Mouse (Mus musculus): ENCODE data around the gene Ercc4. TPM values are rescaled to one million over a fixed set of nuclear protein-coding genes. Genes with fewer than 3 reads are reported as not detected.
"Not testable (repeated sequence)": the region's sequence is repeated elsewhere in the genome, so short reads cannot be mapped to it uniquely, and the experiment has no call there.

Gene Ercc4
- 10 to 100 TPM; 23.3 to 27.6 TPM for total RNA-seq (2021)

DNA sequence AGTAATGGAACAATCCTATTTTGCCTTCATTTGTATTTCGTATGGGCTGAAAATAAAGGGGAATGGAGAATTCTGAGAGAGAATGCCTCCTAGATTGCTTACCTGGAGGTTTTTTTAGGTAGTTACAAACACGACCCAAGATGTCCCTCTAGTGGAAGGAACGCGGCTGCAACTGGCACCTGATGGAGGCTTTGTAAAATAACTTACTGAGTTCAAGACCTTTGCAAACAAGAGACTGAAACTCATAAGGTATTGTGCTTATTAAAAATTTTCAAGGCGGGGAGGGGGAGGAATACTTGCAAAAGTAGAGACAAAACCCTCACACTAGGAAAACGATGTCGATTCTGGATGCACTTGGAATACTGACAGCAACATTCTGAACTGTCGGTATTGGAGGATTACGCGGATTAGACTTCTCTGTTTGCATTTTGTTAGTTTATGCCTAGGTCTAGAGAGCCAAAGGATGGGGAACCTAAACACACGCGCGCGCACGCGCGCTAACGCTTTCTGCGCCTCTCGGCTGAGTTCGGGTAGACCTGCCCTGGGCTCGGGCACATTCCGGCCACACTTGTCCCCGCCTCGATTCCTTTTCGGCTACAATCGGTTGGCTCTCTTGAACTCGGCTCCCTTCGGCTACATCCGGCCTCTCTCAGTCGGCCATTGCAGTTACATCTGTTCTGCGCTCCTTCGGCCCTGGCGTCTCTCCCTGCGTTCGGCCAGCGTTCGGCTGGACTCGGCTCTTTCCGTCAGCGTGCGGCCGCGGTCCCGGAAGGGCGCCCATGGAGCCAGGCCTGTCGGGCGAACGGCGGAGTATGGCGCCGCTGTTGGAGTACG, at the start of gene Ercc4:
Gene Ercc4 (plus strand): TSS at position 529 of the 834 bp plus-strand sequence.
- peak; percentile 95 to 97 for DNase-seq (ENCODE audit: extremely low spot score in 1 of 2, low spot score in 2 of 2)

DNA sequence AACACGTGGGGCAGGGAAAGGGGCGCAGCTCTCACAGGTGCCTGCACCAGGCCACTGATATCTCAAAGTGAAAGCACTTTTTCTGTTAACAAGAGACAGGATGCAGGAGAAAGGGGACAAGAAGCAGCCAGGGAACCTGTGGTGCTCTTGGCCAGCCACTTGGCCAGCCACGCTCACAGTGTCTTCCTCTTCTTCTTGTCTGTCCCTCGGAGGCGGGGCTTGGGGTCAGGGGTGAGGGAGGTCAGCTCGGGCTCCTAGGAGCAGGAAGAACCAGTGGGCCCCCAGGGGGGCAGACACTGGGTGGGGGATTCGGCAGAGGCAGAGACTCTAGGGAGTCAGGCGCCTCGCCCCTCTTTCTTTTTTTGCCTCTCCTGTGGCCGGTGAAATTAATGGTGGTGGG, 48.4 kb upstream of the Ercc4 start:
- DNase-seq (ENCODE audit: extremely low spot score in 1 of 2, low spot score in 2 of 2) = peak in 1 of 2 experiments; percentile 35
- intact Hi-C loops (cut with DNase I) = no loop called here

More for the DNA sequence above, at the start of gene Ercc4:
- intact Hi-C loops (cut with DNase I) = loop anchor here (10.0 kb wide), 1 partner anchor 1125 kb away; the partner anchor contains the start of gene Shisa9

DNA sequence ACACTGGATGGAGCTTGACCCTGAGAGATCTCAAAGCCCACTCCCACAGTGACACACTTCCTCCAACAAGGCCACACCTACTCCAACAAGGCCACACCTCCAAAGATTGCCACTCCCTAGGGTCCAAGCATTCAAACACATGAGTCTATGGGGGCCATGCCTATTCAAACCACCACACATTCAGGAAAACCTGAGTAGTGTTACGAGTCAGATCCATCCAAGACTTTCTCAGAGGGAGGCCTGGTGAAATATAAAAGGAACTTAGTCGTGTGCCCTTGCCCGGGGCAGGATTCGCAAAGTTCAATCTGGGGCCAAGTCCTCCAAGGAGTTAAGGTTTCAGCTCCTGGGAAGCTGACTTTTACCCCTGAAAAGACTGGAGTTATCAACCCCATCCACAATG, 35.3 kb upstream of the Ercc4 start:
- intact Hi-C loops (cut with DNase I) = no loop called here

DNA sequence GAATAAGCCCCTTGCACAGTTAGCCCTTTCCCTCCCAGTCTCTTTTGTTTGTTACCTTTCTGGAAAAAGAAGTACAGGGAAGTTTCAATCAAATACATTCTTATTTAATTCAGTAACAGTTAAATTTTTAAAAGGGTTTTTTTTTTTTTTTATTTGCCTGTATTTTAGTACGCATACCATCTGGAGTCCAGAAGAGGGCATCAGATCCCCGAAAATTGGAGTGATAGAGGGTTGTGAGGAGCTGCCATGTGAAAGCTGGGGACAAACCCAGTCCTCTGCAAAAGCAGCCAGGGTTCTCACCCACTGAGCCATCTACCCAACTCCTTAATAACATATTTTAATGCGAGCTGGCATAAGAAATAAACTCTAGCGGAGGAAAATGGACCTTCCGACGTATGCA, 29.3 kb upstream of the Ercc4 start:
- intact Hi-C loops (cut with DNase I) = no loop called here
- DNase-seq (ENCODE audit: extremely low spot score in 1 of 2, low spot score in 2 of 2) = no peak

More for the DNA sequence above, 35.3 kb upstream of the Ercc4 start:
- no peak for DNase-seq (ENCODE audit: extremely low spot score in 1 of 2, low spot score in 2 of 2)

DNA sequence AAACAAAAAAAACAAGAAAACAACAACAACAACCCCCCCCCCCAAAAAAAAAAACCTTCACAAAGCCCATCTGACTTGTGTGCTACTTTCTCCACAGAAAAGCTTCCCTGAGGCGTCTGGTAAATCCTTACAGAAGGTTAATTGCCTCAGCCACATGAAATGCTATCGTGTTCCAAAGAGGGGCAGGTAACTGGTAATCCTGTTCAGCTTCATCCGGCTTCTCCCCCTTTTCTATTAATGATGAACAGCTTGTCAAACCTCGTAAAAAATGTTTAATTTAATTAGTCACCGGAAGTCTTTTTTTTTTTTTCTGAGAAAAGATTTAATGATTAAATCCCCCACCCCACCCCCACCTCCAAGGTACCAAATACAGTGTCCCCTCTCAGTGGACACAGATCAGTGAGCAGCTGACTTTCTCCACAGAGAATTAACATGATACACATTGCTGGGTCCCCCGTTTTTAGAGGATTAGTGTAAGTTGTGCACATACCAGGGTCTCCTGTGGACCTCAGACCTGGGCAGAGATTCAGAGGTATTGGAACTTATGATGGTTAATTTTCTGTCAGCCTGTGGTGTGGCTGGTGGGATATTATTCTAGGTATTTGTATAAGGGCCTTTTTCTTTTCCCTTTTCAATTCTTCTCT, 26.2 kb upstream of the Ercc4 start:
- no peak for DNase-seq (ENCODE audit: extremely low spot score in 1 of 2, low spot score in 2 of 2)
- intact Hi-C loops (cut with DNase I) = no loop called here

DNA sequence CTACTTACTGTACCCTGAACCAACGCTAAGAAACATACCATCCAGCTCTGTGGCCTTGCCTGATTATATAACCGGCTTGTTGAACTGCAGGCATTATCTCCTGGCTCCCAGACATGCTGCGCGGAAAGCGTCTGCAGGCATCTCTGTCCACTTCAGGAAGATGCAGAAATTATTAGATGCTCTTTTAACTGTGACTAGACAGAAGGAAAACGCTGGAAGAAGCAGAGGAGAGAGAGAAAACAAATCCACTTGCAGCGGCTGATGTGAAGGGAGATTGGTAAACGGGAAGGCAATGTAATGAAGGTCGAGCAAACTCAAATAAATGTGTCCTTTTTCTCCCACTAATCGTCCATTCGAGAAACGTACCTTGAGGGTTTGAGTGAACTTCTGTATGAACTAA, 1.1 kb upstream of the Ercc4 start:
- intact Hi-C loops (cut with DNase I) = loop anchor here (10.0 kb wide), 1 partner anchor 1124 kb away; the partner anchor contains the start of gene Shisa9
- DNase-seq (ENCODE audit: extremely low spot score in 1 of 2, low spot score in 2 of 2) = peak in 1 of 2 experiments; percentile 9

DNA sequence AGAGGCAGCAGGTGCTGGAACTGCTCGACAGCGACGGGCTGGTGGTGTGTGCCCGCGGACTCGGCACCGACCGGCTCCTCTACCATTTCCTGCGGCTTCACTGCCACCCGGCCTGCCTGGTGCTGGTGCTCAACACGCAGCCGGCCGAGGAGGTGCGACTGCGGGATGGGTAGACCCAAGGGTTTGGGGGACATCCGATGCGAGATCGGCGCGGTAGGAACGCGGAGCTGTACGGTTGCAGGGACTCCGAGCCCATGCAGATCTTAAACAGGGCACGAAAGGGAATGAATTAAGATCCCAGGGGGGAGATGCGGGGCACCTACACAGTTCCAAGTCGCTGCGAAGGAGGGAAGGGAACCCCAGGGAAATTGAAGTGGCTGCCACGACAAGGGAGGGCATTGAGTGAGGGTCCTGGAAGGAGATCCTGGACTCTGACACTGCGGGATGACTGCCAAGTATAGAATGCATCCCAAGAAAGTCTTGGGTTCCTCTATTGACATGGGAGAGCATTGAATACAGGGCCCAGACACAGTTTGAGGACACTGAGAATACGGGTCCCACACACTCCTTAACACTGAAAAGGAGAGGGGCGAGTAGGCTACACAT, 609 bp downstream of the Ercc4 start:
- no peak for DNase-seq (ENCODE audit: extremely low spot score in 1 of 2, low spot score in 2 of 2)
- intact Hi-C loops (cut with DNase I) = loop anchor here (10.0 kb wide), 1 partner anchor 1125 kb away; the partner anchor contains the start of gene Shisa9

DNA sequence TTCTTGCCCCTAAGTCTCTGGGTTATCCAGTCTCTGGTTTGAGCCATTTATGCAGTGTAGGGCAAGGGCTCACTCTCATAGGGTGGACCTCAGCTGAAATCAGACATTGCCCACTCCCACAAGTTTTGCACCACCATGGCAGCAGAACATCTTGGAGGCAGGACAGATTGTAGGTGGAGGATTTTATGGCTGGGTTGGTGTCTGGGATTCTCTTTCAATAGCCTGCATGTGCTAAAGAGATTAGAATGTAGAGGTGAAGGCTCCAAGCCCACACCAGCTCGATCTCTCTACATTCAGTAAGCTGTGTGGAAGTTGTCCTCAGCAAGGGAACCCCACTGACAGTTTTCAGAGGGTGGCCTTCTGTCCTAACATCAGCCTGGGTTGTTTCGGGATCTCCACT, 5.3 kb downstream of the Ercc4 start:
- no peak for DNase-seq (ENCODE audit: extremely low spot score in 1 of 2, low spot score in 2 of 2)
- intact Hi-C loops (cut with DNase I) = no loop called here

DNA sequence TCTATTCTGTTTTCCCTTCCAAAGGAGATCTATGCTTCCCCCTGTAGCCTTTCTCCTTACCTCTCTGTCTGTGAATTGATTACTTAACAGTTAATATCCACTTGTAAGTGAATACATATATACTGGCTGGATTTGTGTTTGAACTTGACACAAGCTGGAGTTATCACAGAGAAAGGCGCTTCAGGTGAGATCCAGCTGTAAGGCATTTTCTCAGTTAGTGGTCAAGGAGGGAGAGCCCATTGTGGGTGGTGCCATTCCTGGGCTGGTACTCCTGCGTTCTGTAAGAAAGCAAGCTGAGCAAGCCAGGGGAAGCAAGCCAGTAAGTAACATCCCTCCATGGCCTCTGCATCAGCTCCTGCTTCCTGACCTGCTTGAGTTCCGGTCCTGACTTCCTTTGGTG, 6.0 kb downstream of the Ercc4 start:
- DNase-seq (ENCODE audit: extremely low spot score in 1 of 2, low spot score in 2 of 2); intact Hi-C loops (cut with DNase I): not testable (repeated sequence)

DNA sequence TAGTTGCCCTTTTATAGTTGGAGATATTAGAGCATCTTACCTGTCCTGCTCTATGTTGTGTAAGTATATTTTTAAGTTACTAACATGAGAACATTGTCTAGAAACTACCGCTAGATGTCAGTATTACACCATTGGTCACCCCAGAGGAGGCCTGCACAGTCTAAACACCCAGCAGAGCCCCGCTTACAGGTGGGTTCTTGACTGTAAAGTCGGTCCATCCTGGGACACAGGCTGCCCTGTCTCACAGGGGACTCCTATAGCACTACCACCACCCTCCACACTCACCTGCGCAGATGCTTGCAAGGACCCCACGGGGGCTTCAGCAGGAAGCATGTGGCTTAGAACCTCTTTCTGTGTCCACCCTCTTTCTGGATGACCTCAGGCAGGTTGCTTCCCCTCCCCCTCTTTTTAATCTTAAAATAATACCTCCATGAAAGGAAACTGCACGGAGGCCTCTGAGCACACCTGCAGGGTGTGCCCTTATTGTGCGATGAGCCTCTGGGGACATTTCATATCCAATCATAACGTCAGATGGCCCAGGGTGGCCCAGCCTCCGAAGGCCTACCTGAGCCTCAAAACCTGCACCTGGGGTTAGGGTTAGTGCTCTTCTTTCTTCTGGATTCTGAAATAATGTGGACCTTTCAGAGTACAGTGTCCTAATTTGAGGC, 7.9 kb downstream of the Ercc4 start:
- peak; percentile 41 to 59 for DNase-seq (ENCODE audit: extremely low spot score in 1 of 2, low spot score in 2 of 2)
- intact Hi-C loops (cut with DNase I) = no loop called here

DNA sequence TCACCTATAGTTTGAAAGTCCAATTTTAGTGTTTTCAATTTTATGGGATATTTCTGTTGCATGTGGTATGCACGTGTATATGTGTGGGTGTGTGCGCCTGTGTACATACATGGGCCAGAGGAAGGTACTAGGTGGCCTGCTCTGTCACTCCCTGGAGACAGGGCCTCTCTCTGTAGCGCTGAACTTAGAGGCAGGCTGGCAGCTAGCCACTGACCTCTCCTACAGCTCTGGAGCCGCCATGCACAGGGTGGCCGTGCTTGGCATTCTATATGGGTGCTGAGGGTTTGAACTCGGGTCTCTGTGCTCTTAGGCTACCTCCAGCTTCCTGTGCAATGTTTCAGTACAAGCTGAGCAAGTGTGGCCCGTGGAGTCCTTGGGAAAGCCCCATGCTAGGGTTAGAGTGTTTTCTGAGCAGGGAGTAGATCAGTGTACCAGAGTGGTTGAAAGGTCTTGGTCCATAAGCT, 8.5 kb downstream of the Ercc4 start:
- DNase-seq (ENCODE audit: extremely low spot score in 1 of 2, low spot score in 2 of 2) = no peak
- intact Hi-C loops (cut with DNase I) = no loop called here

DNA sequence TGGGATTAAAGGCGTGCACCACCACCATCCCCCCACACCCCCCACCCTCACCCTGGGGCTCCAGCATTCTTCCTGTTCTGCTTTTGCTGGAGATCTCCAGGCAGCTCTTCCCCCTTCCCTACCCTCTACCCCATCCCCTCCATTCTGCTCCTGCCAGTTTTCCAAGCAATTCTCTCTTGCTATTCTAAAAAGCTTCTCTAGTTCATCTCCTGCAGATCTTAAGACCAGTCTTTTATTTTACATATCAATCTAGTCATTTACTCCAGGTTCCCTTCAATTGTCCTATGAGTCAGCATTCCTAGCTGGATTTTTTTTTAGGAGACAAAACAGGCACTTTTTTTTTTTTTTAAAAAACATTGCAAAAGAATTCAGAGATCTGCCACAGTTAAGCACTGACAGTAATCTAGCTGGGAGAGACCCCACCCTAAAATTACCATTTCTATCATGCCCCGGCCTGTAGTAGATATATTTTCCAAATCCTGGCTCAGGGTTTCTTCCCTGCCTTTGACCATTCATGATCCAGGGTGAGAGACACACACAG, 9.3 kb downstream of the Ercc4 start:
- intact Hi-C loops (cut with DNase I) = no loop called here
- no peak for DNase-seq (ENCODE audit: extremely low spot score in 1 of 2, low spot score in 2 of 2)

DNA sequence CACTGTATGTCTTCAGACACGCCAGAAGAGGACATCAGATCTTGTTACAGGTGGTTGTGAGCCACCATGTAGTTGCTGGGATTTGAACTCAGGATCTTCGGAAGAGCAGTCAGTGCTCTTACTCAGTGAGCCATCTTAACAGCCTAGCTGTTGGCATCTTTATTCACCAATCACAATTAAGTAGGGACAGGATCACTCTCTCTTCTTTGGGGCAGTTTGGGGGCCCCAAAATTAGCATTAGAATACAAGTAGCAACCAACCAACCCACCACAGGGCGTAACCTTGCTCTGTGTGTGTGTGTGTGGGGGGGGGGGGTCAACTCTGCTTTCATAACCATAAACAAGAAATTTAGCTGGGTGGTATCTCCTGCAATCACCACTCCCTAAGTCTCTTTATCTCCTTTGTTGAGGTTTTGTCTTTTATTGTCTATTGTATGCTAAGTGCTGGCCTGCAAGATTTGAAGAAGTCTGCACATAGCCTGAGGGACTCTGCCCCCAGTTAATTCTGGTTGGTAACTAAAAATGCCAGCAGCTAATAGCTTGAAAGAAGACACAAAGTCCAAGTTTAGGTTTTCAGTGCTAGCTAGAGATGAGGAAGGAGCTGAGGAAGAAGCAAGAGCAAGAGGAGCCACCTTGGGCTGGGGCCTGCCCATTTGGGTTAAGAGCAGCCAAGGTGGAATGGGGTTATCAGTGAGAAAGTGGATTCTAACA, 10.3 kb downstream of the Ercc4 start:
- intact Hi-C loops (cut with DNase I) = loop anchor here (10.0 kb wide), 1 partner anchor 275 kb away; no protein-coding TSS in a partner anchor

DNA sequence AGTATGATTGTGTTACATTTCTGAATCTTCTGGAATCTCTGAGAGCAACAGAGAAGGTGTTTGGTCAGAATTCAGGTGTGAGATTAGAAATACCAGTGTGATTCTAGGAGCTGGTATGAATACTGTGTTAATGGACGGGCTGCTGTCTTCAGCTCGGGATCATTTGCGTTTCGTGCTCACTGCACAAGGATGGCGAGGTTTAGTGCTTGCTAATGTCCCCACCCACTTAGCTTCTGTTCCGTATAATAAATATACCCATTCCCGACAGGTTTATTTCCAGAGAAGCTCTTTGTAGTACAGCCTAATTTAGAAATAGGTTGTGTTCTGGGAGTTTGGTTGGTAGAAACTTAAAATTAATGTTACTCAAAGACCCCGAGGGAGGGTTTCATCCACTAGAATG, 15.9 kb downstream of the Ercc4 start:
- no peak for DNase-seq (ENCODE audit: extremely low spot score in 1 of 2, low spot score in 2 of 2)
- intact Hi-C loops (cut with DNase I) = loop anchor here (10.0 kb wide), 1 partner anchor 269 kb away; no protein-coding TSS in a partner anchor

More for the DNA sequence above, 10.3 kb downstream of the Ercc4 start:
- DNase-seq (ENCODE audit: extremely low spot score in 1 of 2, low spot score in 2 of 2) = no peak

DNA sequence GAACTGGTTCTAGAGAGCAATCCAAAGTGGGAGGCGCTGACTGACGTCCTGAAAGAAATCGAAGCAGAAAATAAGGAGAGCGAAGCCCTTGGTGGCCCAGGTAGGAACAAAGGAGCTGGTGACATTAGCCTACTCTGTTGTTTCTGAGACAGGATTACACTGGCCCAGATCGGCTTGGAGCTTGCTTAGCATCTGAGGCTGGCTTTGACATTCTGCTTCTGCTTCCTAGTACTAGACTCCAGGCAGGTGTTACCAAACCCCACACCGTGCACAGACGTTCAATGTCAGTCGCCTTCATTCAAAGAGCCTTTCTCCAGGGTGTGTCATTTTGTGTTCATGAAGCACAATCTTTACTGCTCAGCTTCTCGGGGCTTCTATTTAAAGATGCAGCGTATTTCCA, 18.1 kb downstream of the Ercc4 start:
- DNase-seq (ENCODE audit: extremely low spot score in 1 of 2, low spot score in 2 of 2) = no peak
- intact Hi-C loops (cut with DNase I) = loop anchor here (10.0 kb wide), 1 partner anchor 267 kb away; no protein-coding TSS in a partner anchor

DNA sequence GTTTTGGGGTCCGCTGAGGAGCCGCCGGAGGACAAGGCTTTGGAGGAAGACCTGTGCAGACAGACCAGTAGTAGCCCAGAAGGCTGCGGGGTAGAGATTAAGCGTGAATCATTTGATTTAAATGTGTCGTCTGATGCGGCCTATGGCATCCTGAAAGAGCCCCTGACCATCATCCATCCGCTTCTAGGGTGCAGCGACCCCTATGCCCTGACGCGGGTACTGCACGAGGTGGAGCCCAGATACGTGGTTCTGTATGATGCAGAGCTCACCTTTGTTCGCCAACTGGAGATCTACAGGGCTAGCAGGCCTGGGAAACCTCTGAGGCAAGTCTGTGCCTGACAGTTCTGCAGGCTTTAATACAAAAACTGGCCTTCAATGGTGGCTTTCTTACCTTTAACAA, 20.9 kb downstream of the Ercc4 start:
- peak in 1 of 2 experiments; percentile 42 for DNase-seq (ENCODE audit: extremely low spot score in 1 of 2, low spot score in 2 of 2)

DNA sequence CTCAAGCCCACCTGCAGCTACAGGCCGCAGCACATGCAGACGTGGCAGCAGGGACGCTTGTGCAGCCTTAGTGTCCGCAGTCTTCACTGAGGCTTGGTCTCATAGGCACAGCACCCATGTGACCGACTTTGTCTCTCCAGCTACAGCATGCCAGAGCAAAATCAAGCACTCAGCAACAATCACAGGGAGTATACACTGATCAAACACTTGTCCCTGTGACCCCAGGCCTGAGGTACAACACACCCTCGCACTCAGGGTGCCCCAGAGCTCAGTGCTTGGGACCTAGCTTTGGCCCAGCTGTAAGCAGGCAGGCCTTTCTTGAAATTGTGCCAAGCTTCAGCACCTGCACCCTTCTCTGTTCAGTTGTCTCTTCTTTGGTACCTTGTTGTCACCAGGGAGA, 31.7 kb downstream of the Ercc4 start:
- intact Hi-C loops (cut with DNase I) = loop anchor here (10.0 kb wide), 1 partner anchor 484 kb away; no protein-coding TSS in a partner anchor

More for the DNA sequence above, 20.9 kb downstream of the Ercc4 start:
- intact Hi-C loops (cut with DNase I) = no loop called here

DNA sequence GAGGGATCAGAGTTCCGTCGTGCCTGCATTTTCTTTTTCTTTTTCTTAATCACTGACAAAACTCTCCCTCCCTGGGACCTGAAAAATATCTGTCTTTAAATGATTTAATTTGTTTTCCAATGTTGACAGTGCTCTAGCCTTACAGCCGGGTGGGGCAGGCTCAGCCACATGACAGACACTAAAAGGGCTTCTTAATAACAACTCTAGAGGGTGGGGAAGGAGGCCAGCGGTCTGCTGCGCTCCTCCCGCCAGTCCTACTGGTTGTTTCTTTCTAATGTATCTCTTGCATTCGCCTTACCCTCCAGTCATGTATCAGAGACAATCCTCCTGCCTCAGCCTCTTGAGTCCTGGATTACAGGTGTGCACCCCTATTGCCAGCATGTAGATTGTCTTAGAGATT, 34.4 kb downstream of the Ercc4 start:
- DNase-seq (ENCODE audit: extremely low spot score in 1 of 2, low spot score in 2 of 2) = peak in 1 of 2 experiments; percentile 4
- intact Hi-C loops (cut with DNase I) = loop anchor here (10.0 kb wide), 1 partner anchor 481 kb away; no protein-coding TSS in a partner anchor

More for the DNA sequence above, 31.7 kb downstream of the Ercc4 start:
- peak in 1 of 2 experiments; percentile 8 for DNase-seq (ENCODE audit: extremely low spot score in 1 of 2, low spot score in 2 of 2)

All from left cerebral cortex, postnatal 10 days (tissue).